Mouse (Mus musculus): ENCODE data around the gene Hist2h2be. TPM values are rescaled to one million over a fixed set of nuclear protein-coding genes. Genes with fewer than 3 reads are reported as not detected.

The Hist2h2be gene
- total and polyA plus RNA-seq, 3 experiments: 2.3 to 3.8 (median 2.9) TPM

DNA sequence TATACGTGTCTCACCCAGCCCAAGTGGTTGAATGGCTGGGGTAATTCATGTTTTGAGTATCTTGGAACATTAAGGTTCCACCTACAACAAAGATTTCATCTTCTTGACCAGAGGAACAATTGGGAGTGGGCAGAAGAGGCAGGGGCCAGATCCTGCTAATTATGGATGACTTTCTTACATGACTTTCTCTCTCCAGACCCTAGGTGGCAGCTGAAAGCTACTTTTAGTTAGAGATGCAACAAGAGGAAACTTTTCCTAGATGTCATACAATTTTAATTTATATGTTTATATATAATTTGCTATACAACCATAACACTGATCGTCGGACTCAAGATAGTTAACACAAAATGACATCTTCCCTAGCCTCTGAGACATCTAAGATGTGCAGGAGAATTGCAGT, 13.1 kb upstream of the Hist2h2be start:
- H3K4me3 ChIP-seq (replicated peaks in 1 of 3; ENCODE audit: low read depth in 2 of 3, low read length in 2 of 3, poor library complexity in 1 of 3): no peak overlapping the region
- no peaks in the 10 kb centered on the region for H3K36me3 ChIP-seq (replicated peaks in 1 of 2; ENCODE audit: control insufficient read depth in 1 of 2, insufficient read depth in 1 of 2, low read length in 1 of 2)
- peaks cover 2% of the 10 kb centered on the region for H3K27me3 ChIP-seq (replicated peaks)
- H3K27ac ChIP-seq (ENCODE audit: insufficient read depth, low read depth): no peak overlapping the region
- no peak overlapping the region for H3K4me2 ChIP-seq (ENCODE audit: insufficient read depth, low read depth, poor library complexity, severe bottlenecking)
- no peak overlapping the region for H3K9ac ChIP-seq (ENCODE audit: insufficient read depth, low read depth)
- no peak for DNase-seq (ENCODE audit: extremely low read depth)
- H3K79me2 ChIP-seq (replicated peaks; ENCODE audit: control insufficient read depth, extremely low read depth, insufficient read depth, poor library complexity, severe bottlenecking): no peaks in the 10 kb centered on the region
- dilution Hi-C loops (cut with MboI; ENCODE audit: extremely low pct_ligation_motif_present, extremely low pct_unique_long_range_greater_than_20kb, low sequenced_read_pairs): no loop called here
- H3K9me3 ChIP-seq (replicated peaks; ENCODE audit: low read length): peaks cover 3% of the 10 kb centered on the region
- in situ Hi-C loops (cut with MboI; ENCODE audit: low pct_ligation_motif_present, low pct_unique_long_range_greater_than_20kb, low sequenced_read_pairs): no loop called here
- no peaks in the 10 kb centered on the region for H3K4me1 ChIP-seq (ENCODE audit: control insufficient read depth in 1 of 2, insufficient read depth in 2 of 2)
- no peak for TF ChIP-seq IRF4 (IDR thresholded peaks at IDR 0.05; ENCODE audit: low read depth, low read length)
- peak; percentile 52 for TF ChIP-seq RAD21 (IDR thresholded peaks at IDR 0.05; ENCODE audit: low read depth, low read length)
- no peak for TF ChIP-seq ELF1 (IDR thresholded peaks at IDR 0.05; ENCODE audit: low read depth, low read length)
- no peak for TF ChIP-seq E2F4 (IDR thresholded peaks at IDR 0.05; ENCODE audit: insufficient replicate concordance, low read depth, low read length)
- TF ChIP-seq MAFK (IDR thresholded peaks at IDR 0.05; ENCODE audit: insufficient replicate concordance, low read length): no peak
- TF ChIP-seq ETS1 (conservative IDR thresholded peaks at IDR 0.05; ENCODE audit: low read depth, low read length): no peak
- no peak for TF ChIP-seq CHD2 (IDR thresholded peaks at IDR 0.05; ENCODE audit: low read length)
- TF ChIP-seq RCOR1 (conservative IDR thresholded peaks at IDR 0.05; ENCODE audit: low read depth, low read length): no peak
- no peak for TF ChIP-seq USF1 (IDR thresholded peaks at IDR 0.05; ENCODE audit: low read depth, low read length)
- no peak for TF ChIP-seq GABPA (IDR thresholded peaks at IDR 0.05; ENCODE audit: insufficient replicate concordance, low read depth, low read length)
- no peak for TF ChIP-seq MAX (IDR thresholded peaks at IDR 0.05; ENCODE audit: low read length)
- TF ChIP-seq NRF1 (IDR thresholded peaks at IDR 0.05; ENCODE audit: low read depth, low read length): no peak
- no peak for TF ChIP-seq CHD1 (IDR thresholded peaks at IDR 0.05; ENCODE audit: low read depth, low read length)
- TF ChIP-seq MYC (IDR thresholded peaks at IDR 0.05; ENCODE audit: low read depth, low read length): no peak
- no peak for TF ChIP-seq BHLHE40 (IDR thresholded peaks at IDR 0.05; ENCODE audit: low read depth, low read length)
- TF ChIP-seq ZMIZ1 (IDR thresholded peaks at IDR 0.05; ENCODE audit: low read depth, low read length): no peak
- peak in 1 of 2 experiments; percentile 52; a peak in 2 of 4 replicates for TF ChIP-seq CTCF (conservative IDR thresholded peaks at IDR 0.05 in 1 of 2, IDR thresholded peaks at IDR 0.05 in 1 of 2; ENCODE audit: low read depth in 2 of 2, low read length in 2 of 2)

DNA sequence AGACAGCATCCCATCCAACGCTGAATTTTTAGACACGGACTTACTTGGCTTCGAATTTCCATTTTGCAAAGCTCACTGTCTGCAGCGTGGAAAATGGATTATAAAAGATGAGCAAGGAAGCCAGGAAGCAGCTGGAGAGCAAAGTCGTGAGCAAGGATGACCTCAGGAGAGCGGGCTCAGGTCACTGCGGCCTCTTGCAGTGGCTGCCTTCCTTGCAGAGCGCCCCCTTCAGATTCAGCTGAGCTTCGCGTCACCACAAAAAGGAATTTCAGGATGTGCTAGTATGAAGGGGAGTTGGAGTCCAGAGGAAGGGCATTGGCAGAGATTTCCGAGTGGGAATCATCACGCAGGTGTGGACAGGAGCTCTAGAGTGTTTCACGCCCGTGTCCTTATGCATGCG, 11.7 kb upstream of the Hist2h2be start:
- H3K36me3 ChIP-seq (replicated peaks in 1 of 2; ENCODE audit: control insufficient read depth in 1 of 2, insufficient read depth in 1 of 2, low read length in 1 of 2): no peaks in the 10 kb centered on the region
- DNase-seq (ENCODE audit: extremely low read depth): no peak
- peaks cover 3% of the 10 kb centered on the region for H3K9me3 ChIP-seq (replicated peaks; ENCODE audit: low read length)
- H3K4me1 ChIP-seq (ENCODE audit: control insufficient read depth in 1 of 2, insufficient read depth in 2 of 2): no peaks in the 10 kb centered on the region
- no peak overlapping the region for H3K9ac ChIP-seq (ENCODE audit: insufficient read depth, low read depth)
- no peak overlapping the region for H3K4me3 ChIP-seq (replicated peaks in 1 of 3; ENCODE audit: low read depth in 2 of 3, low read length in 2 of 3, poor library complexity in 1 of 3)
- TF ChIP-seq CTCF (conservative IDR thresholded peaks at IDR 0.05 in 1 of 2, IDR thresholded peaks at IDR 0.05 in 1 of 2; ENCODE audit: low read depth in 2 of 2, low read length in 2 of 2): peak in 1 of 2 experiments; percentile 24; a peak in 1 of 4 replicates
- no peak for TF ChIP-seq ZC3H11A (IDR thresholded peaks at IDR 0.05; ENCODE audit: low read depth, low read length)
- H3K27ac ChIP-seq (ENCODE audit: insufficient read depth, low read depth): no peak overlapping the region
- peaks cover 2% of the 10 kb centered on the region for H3K27me3 ChIP-seq (replicated peaks)
- no peak overlapping the region for H3K4me2 ChIP-seq (ENCODE audit: insufficient read depth, low read depth, poor library complexity, severe bottlenecking)
- in situ Hi-C loops (cut with MboI; ENCODE audit: low pct_ligation_motif_present, low pct_unique_long_range_greater_than_20kb, low sequenced_read_pairs): no loop called here
- H3K79me2 ChIP-seq (replicated peaks; ENCODE audit: control insufficient read depth, extremely low read depth, insufficient read depth, poor library complexity, severe bottlenecking): no peaks in the 10 kb centered on the region
- dilution Hi-C loops (cut with MboI; ENCODE audit: extremely low pct_ligation_motif_present, extremely low pct_unique_long_range_greater_than_20kb, low sequenced_read_pairs): no loop called here
